Mouse (Mus musculus) liver, embryonic 12.5 days (tissue): Measurements from ENCODE around the gene Asna1. TPM values are rescaled to one million over a fixed set of nuclear protein-coding genes. Genes with fewer than 3 reads are reported as not detected.

Source experiments
- ATAC-seq: fragments of 200-750 bp; cut with Nextera tagmentation; 2 replicates; pipeline ENCODE4 v1.8.0; 2017; ENCODE audit warnings: moderate number of reproducible peaks, mild to moderate bottlenecking, moderate library complexity
- H3K27ac ChIP-seq: fragments of 300-500 bp; sonication (generic); 2 replicates; pipeline ENCODE4 v1.5.1; 2016; ENCODE audit warnings: mild to moderate bottlenecking
- H3K27me3 ChIP-seq: fragments of 300-500 bp; sonication (generic); replicated peaks from 2 replicates; pipeline ENCODE4 v1.6.1; 2016; ENCODE audit warnings: mild to moderate bottlenecking, moderate library complexity
- H3K36me3 ChIP-seq: fragments of 300-500 bp; sonication (generic); 2 replicates; pipeline ENCODE4 v1.6.1; 2016; ENCODE audit warnings: mild to moderate bottlenecking, moderate library complexity
- H3K4me1 ChIP-seq: fragments of 300-500 bp; sonication (generic); 2 replicates; pipeline ENCODE4 v1.6.1; 2016
- H3K4me2 ChIP-seq: fragments of 300-500 bp; sonication (generic); 2 replicates; pipeline ENCODE4 v1.6.1; 2016; ENCODE audit warnings: mild to moderate bottlenecking, moderate library complexity
- H3K4me3 ChIP-seq: fragments of 300-500 bp; sonication (generic); 2 replicates; pipeline ENCODE4 v1.5.1; 2016; ENCODE audit warnings: mild to moderate bottlenecking, moderate library complexity
- H3K9ac ChIP-seq: fragments of 300-500 bp; sonication (generic); 2 replicates; pipeline ENCODE4 v1.6.1; 2016; ENCODE audit warnings: mild to moderate bottlenecking, moderate library complexity
- H3K9me3 ChIP-seq: fragments of 300-500 bp; sonication (generic); replicated peaks from 2 replicates; pipeline ENCODE4 v1.6.1; 2016; ENCODE audit warnings: mild to moderate bottlenecking, moderate library complexity
- WGBS: fragments of 180-500 bp; shearing (Covaris S2); methylation state at CpG from one replicate; pipeline ENCODE4 v1.1.7; 2016; ENCODE audit not compliant: insufficient replicate concordance; 5-methylcytosine and 5-hydroxymethylcytosine counted together
- polyA plus RNA-seq: library from polyadenylated mRNA; unstranded; fragments of >200 nt; fragmentation: Nextera tagmentation; extraction: Ambion mirVana; gene quantifications from 2 replicates; pipeline ENCODE4 v1.2.1, GENCODE M21; 2016

Gene Asna1
- polyA plus RNA-seq, 1 experiment from 2014 or later, result 87.3 TPM

GRCm38 (mm10) chr8:85032622-85033311 lies 7.7 kb upstream of the Asna1 start:
- H3K4me1 ChIP-seq, result peaks cover 68% of the 10 kb centered on the region
- no peaks in the 10 kb centered on the region for H3K9me3 ChIP-seq
- ATAC-seq, result no peak
- H3K36me3 ChIP-seq, result peaks cover 61% of the 10 kb centered on the region
- no peak overlapping the region for H3K4me2 ChIP-seq
- 0 out of 2 replicates have a peak overlapping the region, but pooled peaks have one; percentile 26 for H3K27ac ChIP-seq
- WGBS, result 77% methylated on average over 4 of the region's 4 CpGs
- H3K27me3 ChIP-seq, result no peaks in the 10 kb centered on the region
- H3K4me3 ChIP-seq, result no peak overlapping the region
- H3K9ac ChIP-seq, result no peak overlapping the region

- Histone ChIP-seq H3K9me3 (no peaks in the 10 kb centered on the region), H3K4me2 (peak overlapping the region; percentile 96), H3K27me3 (no peaks in the 10 kb centered on the region), H3K9ac (peak overlapping the region; percentile 100), H3K4me1 (peaks cover 66% of the 10 kb centered on the region), H3K4me3 (peak overlapping the region; percentile 100), H3K27ac (peak overlapping the region; percentile 61), H3K36me3 (peaks cover 61% of the 10 kb centered on the region)
- 81% methylated on average over 14 of the region's 14 CpGs for WGBS
- ATAC-seq, result no peak
These were observed 4.2 kb upstream of the Asna1 start for GRCm38 (mm10) chr8:85029271-85029670.

DNA sequence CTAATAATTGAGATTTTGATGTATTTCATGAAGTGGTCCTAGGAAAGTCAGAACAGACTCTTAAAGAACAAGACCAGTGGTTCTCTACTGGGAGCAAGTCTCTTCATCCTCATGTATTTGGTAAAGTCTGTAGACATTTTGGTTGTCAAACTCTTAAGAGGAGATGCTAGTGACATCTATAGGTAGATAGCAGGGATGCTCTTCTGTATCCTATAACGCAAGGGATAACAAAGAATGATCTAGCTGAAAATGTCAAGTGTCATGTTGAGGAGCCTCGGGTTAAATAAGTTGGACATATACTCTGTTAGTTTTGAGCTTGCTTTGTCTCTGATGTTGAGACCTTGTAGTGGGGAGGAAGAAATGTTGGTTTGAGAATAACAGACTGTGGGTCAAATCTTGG lies 2.8 kb upstream of the Asna1 start:
- peak overlapping the region; percentile 96 for H3K4me2 ChIP-seq
- H3K27me3 ChIP-seq, result no peaks in the 10 kb centered on the region
- ATAC-seq, result no peak
- no peaks in the 10 kb centered on the region for H3K9me3 ChIP-seq
- H3K36me3 ChIP-seq, result peaks cover 60% of the 10 kb centered on the region
- WGBS, result 22% methylated on average over 2 of the region's 2 CpGs
- H3K27ac ChIP-seq, result peak overlapping the region; percentile 96; the same call in 1 of the 2 replicates
- H3K4me3 ChIP-seq, result peak overlapping the region; percentile 100
- peak overlapping the region; percentile 100 for H3K9ac ChIP-seq
- peaks cover 62% of the 10 kb centered on the region for H3K4me1 ChIP-seq

DNA sequence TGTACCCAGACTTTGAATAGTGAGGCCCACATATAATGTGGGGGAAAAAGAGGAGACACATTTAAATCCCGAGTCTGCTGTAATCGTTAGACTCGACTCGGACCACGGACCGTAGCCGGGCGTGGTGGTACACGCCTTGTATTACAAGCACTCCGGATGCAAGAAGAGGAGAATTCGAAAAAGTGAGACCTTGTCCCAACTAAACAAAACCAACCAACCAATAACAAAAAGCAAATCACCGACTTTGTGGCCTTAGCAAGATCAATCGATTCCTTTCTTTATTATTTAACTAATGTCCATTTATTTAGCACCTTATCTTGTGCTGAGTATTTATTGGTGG lies 2.4 kb upstream of the Asna1 start:
- ATAC-seq, result no peak
- Histone ChIP-seq H3K4me3 (peak overlapping the region; percentile 100), H3K4me1 (peaks cover 58% of the 10 kb centered on the region), H3K27me3 (no peaks in the 10 kb centered on the region), H3K27ac (peak overlapping the region; percentile 96), H3K9ac (peak overlapping the region; percentile 100), H3K4me2 (peak overlapping the region; percentile 96), H3K9me3 (no peaks in the 10 kb centered on the region), H3K36me3 (peaks cover 60% of the 10 kb centered on the region)
- WGBS, result under 1% methylated on average over 13 of the region's 13 CpGs

DNA sequence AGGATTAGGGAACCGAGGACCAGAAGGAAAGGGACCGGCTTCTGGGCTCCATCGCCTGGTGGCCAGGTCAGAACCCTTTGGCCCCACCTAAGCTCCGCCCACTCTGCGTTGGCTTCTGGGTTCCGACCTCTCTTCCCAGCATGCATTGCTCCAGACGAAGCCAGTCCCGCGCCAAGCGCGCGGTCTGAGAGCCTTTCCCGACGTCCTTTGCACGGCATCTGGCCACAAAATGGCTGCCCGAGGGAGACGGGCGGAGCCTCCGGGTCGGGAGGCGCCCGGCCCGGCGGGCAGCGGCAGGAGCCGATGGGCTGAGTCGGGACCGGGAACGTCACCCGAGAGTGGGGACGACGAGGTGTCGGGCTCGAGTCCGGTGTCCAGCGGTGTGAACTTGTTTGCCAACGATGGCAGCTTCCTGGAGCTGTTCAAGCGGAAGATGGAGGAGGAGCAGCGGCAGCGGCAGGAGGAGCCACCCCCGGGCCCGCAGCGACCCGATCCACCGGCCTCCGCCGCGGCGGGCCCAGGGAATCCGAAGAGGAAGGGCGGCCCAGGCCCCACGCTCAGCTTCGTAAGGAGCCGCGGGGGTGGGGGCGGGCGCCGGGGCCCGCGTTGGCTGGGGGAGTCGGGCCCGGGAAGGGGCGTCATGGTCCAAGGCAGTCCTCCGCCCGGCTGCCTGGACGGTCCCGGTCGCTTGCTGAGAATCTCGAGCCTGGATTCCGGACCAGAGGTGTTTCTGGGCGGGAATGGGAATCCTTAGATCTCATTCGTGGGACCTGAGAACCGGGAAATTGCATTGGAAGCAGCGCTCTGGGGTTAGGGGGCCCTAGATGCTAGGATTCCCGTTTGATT lies 1.8 kb upstream of the Asna1 start, which contains the start of gene Trir:
TSS of gene Trir (plus strand) at position 154 of the 846 bp plus-strand sequence.
- peaks cover 60% of the 10 kb centered on the region for H3K36me3 ChIP-seq
- ATAC-seq, result peak; percentile 84
- H3K4me3 ChIP-seq, result peak within 1 kb of the TSS; percentile 100
- H3K4me2 ChIP-seq, result peak within 1 kb of the TSS; percentile 96
- peaks cover 55% of the 10 kb centered on the region for H3K4me1 ChIP-seq
- H3K9ac ChIP-seq, result peak within 1 kb of the TSS; percentile 100
- no peaks in the 10 kb centered on the region for H3K9me3 ChIP-seq
- H3K27ac ChIP-seq, result peak within 1 kb of the TSS; percentile 96
- under 1% methylated on average over 71 of the region's 75 CpGs for WGBS
- H3K27me3 ChIP-seq, result no peaks in the 10 kb centered on the region

DNA sequence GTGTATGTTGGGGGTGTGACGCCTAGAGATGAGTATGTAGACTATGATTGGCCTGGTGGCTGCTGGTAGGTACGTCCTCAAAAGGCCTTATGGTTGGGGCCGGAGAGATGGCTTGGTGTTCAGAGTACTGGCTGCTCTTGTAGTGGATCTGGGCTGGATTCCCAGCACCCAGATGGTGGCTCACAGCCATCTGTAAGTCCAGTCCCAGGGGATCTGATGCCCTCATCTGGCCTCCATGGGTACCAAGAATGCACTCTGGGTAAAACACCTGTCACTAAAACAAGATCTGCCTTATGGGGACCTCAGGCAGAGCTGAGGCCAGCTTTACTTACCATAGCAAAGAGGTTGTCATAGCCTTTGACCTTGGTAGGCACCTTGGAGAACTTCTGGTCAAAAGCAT lies 1.2 kb downstream of the Asna1 start:
- ATAC-seq, result no peak
- H3K4me1 ChIP-seq, result peaks cover 36% of the 10 kb centered on the region
- no peak overlapping the region for H3K27ac ChIP-seq
- H3K9ac ChIP-seq, result peak overlapping the region; percentile 82
- H3K4me2 ChIP-seq, result peak overlapping the region; percentile 96
- H3K36me3 ChIP-seq, result peaks cover 60% of the 10 kb centered on the region
- peak overlapping the region; percentile 100 for H3K4me3 ChIP-seq
- no peaks in the 10 kb centered on the region for H3K27me3 ChIP-seq
- 88% methylated on average over 3 of the region's 3 CpGs for WGBS
- H3K9me3 ChIP-seq, result no peaks in the 10 kb centered on the region

GRCm38 (mm10) chr8:85021514-85022055 lies 3.5 kb downstream of the Asna1 start:
- no peak overlapping the region for H3K4me2 ChIP-seq
- no peak overlapping the region for H3K27ac ChIP-seq
- WGBS, result 84% methylated on average over 3 of the region's 3 CpGs
- H3K27me3 ChIP-seq, result no peaks in the 10 kb centered on the region
- no peak overlapping the region for H3K4me3 ChIP-seq
- no peaks in the 10 kb centered on the region for H3K9me3 ChIP-seq
- H3K4me1 ChIP-seq, result peaks cover 25% of the 10 kb centered on the region
- no peak overlapping the region for H3K9ac ChIP-seq
- H3K36me3 ChIP-seq, result peaks cover 71% of the 10 kb centered on the region
- ATAC-seq, result no peak

- peaks cover 29% of the 10 kb centered on the region for H3K27me3 ChIP-seq
- no peak overlapping the region for H3K4me2 ChIP-seq
- WGBS, result 69% methylated on average over 5 of the region's 5 CpGs
- peaks cover 9% of the 10 kb centered on the region for H3K4me1 ChIP-seq
- no peak overlapping the region for H3K27ac ChIP-seq
- no peak overlapping the region for H3K4me3 ChIP-seq
- H3K9ac ChIP-seq, result no peak overlapping the region
- no peaks in the 10 kb centered on the region for H3K9me3 ChIP-seq
- peaks cover 52% of the 10 kb centered on the region for H3K36me3 ChIP-seq
- no peak for ATAC-seq
These were observed 7.9 kb downstream of the Asna1 start for GRCm38 (mm10) chr8:85017209-85017608.

GRCm38 (mm10) chr8:85016724-85017123 lies 8.4 kb downstream of the Asna1 start:
- Histone ChIP-seq H3K4me1 (peaks cover 9% of the 10 kb centered on the region), H3K9me3 (no peaks in the 10 kb centered on the region), H3K4me2 (no peak overlapping the region), H3K27me3 (peaks cover 34% of the 10 kb centered on the region), H3K27ac (no peak overlapping the region), H3K4me3 (no peak overlapping the region), H3K36me3 (peaks cover 47% of the 10 kb centered on the region), H3K9ac (no peak overlapping the region)
- WGBS, result 64% methylated on average over 10 of the region's 10 CpGs
- no peak for ATAC-seq

DNA sequence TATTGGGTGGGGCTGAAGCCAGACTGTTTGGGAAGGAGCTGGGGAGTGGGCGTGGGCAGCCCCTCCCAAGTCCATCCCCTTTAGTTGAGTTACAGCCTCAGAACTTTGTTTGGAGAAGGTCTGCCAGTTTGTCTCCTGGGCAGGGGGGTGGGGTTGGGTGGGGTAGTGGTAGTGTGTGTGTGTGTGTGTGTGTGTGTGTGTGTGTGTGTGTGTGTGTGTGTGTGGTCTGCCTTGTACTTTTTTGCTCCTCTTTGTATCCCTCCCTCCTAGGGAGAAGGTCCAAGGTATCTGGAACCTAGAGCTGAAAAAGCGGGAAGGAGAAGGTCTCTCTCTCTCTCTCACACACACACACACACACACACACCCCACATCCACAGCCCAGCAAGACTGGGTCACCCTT lies 10.7 kb downstream of the Asna1 start, which contains the start of gene Best2:
TSS of gene Best2 (minus strand) at position 101 of the 400 bp plus-strand sequence.
- no peak for ATAC-seq
- H3K4me3 ChIP-seq, result peak within 1 kb of the TSS; percentile 38
- peak within 1 kb of the TSS; percentile 56 for H3K9ac ChIP-seq

GRCm38 (mm10) chr8:85013230-85013840 lies 11.7 kb downstream of the Asna1 start:
- ATAC-seq, result peak; percentile 45; the same call in 1 of the 2 replicates
- Histone ChIP-seq H3K4me2 (peak overlapping the region; percentile 70), H3K27me3 (peaks cover 66% of the 10 kb centered on the region), H3K4me3 (peak overlapping the region; percentile 38), H3K9ac (peak overlapping the region; percentile 56), H3K27ac (no peak overlapping the region), H3K9me3 (no peaks in the 10 kb centered on the region), H3K4me1 (peaks cover 13% of the 10 kb centered on the region), H3K36me3 (peaks cover 13% of the 10 kb centered on the region)
- 5% methylated on average over 25 of the region's 26 CpGs for WGBS

More for the DNA sequence above, 10.7 kb downstream of the Asna1 start, which contains the start of gene Best2:
- WGBS, result 53% methylated on average over 1 of the region's 2 CpGs
- H3K4me1 ChIP-seq, result peaks cover 13% of the 10 kb centered on the region
- no peaks in the 10 kb centered on the region for H3K9me3 ChIP-seq
- no peak within 1 kb of the TSS for H3K27ac ChIP-seq
- H3K36me3 ChIP-seq, result peaks cover 24% of the 10 kb centered on the region
- H3K27me3 ChIP-seq, result peaks cover 55% of the 10 kb centered on the region
- peak within 1 kb of the TSS; percentile 70 for H3K4me2 ChIP-seq
